Mouse (Mus musculus): Measurements from ENCODE around the gene Hadhb.

- TF ChIP-seq CTCF (IDR thresholded peaks at IDR 0.05; ENCODE audit: low read depth, low read length) (peak; percentile 26; the same call in 1 of the 2 replicates), GATA1 (IDR thresholded peaks at IDR 0.05; ENCODE audit: borderline replicate concordance, low read length) (no peak)
Measured at GRCm38 (mm10) chr5:30230901-30231300, 75.9 kb downstream of the Hadhb start.

Measured in G1E (cell line).